Mouse (Mus musculus): ENCODE data around the gene Idnk.
"Not testable (repeated sequence)": the region's sequence is repeated elsewhere in the genome, so short reads cannot be mapped to it uniquely, and the experiment has no call there.

The Idnk gene

GRCm38 (mm10) chr13:58157447-58158098, at the start of gene Idnk:
TSS of gene Idnk (plus strand) at chr13:58157649.
- peak; percentile 78 for DNase-seq (ENCODE audit: low read depth)

DNA sequence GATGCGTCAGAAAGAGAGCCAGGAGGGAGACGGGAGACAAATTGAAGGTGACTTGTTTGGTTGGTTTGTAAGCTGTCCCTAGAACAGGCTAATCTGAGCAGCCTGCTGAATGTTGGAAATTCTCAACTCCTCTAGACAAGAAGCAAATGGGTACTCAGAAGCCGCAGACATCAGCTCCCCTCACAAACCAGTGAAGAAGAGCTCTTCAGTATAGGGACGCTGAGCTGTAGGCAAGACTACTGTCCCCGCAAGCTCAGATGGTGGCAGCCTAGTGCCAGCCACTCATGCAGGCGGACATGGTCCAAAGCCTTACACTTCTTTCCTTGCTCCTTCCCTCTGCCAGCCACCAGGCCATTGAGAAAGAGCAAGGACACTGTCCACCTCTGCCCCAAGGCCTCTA, 46.1 kb upstream of the Idnk start:
- DNase-seq (ENCODE audit: low read depth): no peak

DNA sequence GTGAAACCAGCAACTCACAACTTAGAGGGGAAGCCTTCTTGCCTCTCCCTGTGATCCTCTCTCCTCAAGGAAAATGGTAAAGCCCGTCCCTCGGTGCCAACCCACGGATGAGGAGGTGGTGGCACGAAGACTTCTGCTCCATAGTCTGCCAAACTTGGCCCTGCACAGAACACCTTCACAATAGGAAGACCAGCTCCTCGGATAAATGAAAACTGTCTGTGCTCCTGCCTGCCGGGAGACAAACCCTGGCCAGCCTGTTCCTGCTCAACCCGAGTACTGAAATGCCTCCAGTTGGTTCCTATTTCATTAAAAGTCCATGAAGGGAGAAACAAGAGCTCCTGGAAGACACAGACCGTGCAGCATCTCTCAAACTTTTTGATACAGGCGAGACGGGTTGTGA, 45.3 kb upstream of the Idnk start:
- no peak for DNase-seq (ENCODE audit: low read depth)

- no peak for DNase-seq (ENCODE audit: low read depth)
Measured at GRCm38 (mm10) chr13:58112601-58113041, 44.8 kb upstream of the Idnk start.

DNA sequence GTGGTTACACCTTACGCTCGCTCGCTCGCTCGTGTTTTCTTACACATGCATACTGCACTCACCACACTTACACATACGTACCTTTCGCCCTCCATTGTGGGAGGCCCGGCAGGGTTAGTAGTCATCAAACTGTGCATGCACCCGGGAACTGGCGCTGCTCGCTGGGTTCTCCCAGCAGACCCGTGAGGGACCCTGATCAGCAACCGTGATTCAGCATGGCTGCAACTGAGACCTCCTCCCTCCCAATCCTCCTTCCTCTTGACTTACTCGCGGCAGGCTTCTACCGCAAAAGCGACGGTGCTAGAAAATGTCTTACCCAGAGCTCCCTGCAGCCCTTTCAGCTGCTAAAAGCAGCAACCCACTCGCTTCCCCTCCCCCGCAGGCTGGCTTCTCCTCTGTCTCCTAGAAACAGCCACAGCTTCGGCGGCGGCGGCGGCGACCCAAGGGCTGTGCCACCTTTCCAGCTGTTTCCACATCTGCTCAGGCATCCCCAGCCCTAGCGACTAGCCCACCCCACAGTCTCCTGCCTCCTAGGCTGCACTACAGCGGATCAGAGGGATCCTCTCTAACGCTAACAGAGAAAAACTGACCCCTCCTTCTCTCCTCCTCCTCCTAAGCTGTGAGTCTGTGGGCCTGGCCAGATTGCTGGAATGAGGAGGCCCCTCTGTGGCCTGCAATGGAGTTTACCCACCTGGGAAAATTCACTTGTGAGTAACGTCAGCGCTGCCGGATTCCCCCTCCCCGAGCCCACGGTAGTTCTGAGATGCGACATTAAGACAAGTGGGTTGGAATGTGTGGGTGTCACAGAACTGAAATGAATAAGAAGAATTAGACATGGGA, 44.2 kb upstream of the Idnk start, which contains the start of gene Klhl3:
Gene Klhl3 (minus strand): TSS at position 532 of the 840 bp plus-strand sequence.
- DNase-seq (ENCODE audit: low read depth): peak; percentile 84

- no peak for DNase-seq (ENCODE audit: low read depth)
Measured at GRCm38 (mm10) chr13:58115227-58115626, 42.2 kb upstream of the Idnk start.

GRCm38 (mm10) chr13:58116801-58117200, 40.6 kb upstream of the Idnk start:
- DNase-seq (ENCODE audit: low read depth): no peak

DNA sequence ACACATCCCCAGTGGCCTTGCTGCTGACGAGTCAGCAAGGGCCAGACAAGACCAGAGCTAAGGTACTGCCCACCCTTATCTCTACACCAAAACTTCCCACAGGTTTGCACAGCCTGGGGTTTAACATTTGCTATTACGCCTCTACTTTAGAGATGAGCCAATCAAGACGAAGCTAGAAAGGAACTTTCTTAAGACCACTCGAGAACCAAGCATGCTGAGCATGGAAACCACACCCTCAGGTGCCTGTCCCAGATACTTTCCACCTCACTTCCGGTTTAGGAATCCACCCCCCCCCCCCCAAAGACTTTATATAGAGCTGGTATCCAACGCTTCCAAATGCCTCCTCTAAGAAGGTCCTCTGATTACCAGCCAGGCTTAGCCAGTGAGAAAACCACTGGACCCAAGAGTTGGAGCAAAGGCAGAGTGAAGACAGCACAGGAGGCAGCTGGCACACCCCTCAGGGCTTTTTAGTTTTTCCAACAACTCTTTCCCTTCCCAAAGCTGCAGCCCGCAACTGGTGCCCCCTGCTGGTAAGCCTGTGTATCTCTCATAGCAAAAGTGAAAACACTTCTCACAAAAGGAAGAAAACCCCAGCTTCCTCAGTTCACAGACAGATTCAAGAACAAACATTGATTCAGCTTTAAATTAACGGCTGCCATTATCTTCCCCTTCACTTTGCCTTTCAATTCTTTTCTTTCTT, 40.0 kb upstream of the Idnk start:
- peak; percentile 78 for DNase-seq (ENCODE audit: low read depth)

DNA sequence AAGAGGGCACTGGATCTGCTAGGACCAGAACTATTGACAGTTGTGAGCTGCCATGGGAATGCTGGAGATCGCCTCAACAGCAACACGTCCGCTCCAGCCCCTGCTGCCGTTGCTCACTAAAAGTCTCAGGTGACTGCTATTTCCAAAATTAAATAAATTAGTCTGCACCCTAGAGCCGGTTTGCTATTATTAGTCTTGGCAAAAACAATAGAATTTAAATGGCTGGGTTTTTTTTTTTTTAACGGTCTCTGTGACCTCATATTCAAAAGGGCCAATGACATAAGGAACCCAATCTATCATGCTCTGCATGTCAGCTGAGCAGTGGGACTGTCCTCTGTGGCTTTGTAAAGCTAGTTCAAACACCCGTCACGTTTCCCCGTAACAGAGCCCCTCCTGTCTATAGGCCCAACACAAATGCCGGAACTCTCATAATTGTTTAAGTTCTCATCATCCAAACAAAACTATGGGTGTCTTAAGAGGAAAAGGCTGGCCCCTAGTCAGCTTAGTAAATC, 34.6 kb upstream of the Idnk start:
- DNase-seq (ENCODE audit: low read depth): no peak

GRCm38 (mm10) chr13:58123381-58123780, 34.1 kb upstream of the Idnk start:
- no peak for DNase-seq (ENCODE audit: low read depth)

DNA sequence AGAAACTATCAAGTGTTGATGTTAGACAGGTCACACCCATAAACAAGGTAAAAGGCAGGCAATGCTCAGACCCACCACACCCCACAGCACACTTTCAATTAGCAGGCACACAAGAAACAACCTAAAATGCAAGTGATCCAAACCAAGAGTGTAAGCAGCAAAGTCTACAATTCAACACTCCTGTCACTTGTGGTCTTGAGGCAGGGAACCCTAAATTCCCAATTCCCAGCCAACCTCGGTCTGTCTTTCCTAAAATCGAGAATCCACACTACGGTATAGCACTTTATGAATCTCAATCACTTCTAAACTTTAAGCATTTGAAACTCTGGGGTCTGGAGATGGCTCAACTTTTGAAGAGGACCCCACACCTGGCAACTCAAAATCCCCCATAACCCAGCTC, 33.2 kb upstream of the Idnk start:
- no peak for DNase-seq (ENCODE audit: low read depth)

DNA sequence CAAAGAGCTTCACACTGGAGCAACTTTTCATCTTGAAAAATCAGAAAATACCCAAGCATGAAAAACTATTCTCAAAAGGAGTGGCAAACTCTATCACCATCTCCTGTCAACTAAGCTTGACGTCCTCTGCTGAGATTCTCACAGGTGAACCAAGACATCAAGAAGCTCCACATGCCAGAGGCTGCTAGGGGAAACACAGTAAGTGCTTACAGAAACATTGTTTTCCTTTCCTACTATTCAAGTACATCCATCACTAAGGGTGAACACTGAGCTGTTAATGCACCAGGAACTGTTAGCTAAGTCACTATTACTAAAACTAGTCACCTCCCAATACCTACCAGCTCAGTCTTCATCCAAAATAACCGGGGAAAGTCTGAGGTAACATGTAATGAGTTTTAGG, 32.5 kb upstream of the Idnk start:
- DNase-seq (ENCODE audit: low read depth): no peak

GRCm38 (mm10) chr13:58126126-58126525, 31.3 kb upstream of the Idnk start:
- DNase-seq (ENCODE audit: low read depth): peak; percentile 87

- DNase-seq (ENCODE audit: low read depth): peak; percentile 47
Measured at GRCm38 (mm10) chr13:58126862-58127765, 30.3 kb upstream of the Idnk start.

- DNase-seq (ENCODE audit: low read depth): peak; percentile 82
Measured at GRCm38 (mm10) chr13:58127766-58128361, 29.6 kb upstream of the Idnk start.

- DNase-seq (ENCODE audit: low read depth): peak; percentile 97
Measured at GRCm38 (mm10) chr13:58128396-58128767, 29.1 kb upstream of the Idnk start, which contains the start of gene Hnrnpa0. TSS of gene Hnrnpa0 (minus strand) at chr13:58128556.

DNA sequence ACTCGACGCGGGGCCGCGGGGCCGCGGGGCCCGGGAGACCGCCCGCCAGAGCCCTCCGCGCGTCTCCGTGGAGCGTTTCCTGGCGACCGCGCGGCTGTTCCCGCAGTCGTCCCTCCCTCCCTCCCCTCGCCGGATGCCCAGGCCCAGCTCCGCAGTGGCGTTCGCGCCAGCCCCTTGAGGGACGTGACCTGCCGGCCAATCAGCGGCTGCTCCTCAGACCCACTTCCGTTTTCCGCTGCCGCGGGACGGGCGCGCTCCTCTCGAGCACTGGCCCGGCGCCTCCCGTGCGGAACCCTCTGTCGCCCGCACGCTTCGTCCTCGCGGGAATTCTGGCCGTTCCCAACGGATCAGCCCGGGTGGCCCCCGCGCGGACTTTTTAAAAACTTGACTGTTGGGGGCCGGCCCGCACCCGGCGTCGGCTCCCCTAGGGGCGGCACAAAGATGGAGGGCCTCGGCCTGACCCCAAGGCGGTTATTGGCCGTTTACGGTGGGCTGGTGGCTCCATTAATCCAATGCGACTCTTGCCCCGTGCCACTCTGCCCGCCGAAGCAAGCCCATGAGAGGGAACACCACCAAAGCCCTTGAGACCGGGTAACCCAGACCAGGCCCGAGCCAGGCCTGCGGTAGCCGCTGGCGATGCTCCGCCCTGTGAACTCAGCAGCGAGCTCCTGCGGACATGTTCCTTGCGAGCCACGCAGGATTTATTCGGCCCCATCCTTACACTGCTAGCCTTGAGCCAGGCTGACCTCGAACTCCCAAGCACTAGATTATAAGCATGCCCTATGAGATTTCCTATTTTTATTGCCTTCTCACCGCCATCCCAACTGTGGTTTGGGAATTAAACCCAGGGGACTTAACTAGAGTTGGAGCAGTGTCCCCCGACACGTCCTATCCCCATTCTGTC, 28.4 kb upstream of the Idnk start:
- peak; percentile 96 for DNase-seq (ENCODE audit: low read depth)

- DNase-seq (ENCODE audit: low read depth): peak; percentile 46
Measured at GRCm38 (mm10) chr13:58129687-58130246, 27.7 kb upstream of the Idnk start.

- DNase-seq (ENCODE audit: low read depth): no peak
Measured at GRCm38 (mm10) chr13:58131692-58132091, 25.8 kb upstream of the Idnk start.

GRCm38 (mm10) chr13:58146603-58147002, 10.8 kb upstream of the Idnk start:
- DNase-seq (ENCODE audit: low read depth): not testable (repeated sequence)
